Mouse (Mus musculus): Measurements from ENCODE around the gene Ntmt1.

Gene Ntmt1

GRCm38 (mm10) chr2:30784078-30784994 lies 23.3 kb upstream of the Ntmt1 start:
- peak; percentile 91 for DNase-seq

GRCm38 (mm10) chr2:30787466-30787865 lies 20.2 kb upstream of the Ntmt1 start:
- DNase-seq, result no peak

DNA sequence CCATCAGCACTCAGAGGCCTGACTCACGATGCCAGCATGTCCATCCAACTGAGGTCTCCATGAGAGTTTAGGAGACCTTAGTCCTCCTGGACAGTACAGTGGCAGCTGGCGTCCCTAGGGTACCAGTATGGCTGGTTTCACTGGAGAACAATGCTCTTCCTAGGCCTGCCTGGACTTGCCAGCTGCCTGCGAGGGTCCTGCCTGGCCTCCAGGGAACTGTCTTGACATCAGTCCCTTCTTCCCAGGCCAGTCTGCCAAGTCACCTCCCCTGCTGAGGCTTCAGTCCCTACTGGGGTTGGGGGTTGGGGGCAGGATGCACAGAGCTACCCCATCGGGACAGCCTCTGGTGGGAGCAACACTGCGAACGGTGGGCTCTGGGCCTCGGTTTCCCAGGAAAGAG lies 15.6 kb upstream of the Ntmt1 start:
- DNase-seq, result no peak

DNA sequence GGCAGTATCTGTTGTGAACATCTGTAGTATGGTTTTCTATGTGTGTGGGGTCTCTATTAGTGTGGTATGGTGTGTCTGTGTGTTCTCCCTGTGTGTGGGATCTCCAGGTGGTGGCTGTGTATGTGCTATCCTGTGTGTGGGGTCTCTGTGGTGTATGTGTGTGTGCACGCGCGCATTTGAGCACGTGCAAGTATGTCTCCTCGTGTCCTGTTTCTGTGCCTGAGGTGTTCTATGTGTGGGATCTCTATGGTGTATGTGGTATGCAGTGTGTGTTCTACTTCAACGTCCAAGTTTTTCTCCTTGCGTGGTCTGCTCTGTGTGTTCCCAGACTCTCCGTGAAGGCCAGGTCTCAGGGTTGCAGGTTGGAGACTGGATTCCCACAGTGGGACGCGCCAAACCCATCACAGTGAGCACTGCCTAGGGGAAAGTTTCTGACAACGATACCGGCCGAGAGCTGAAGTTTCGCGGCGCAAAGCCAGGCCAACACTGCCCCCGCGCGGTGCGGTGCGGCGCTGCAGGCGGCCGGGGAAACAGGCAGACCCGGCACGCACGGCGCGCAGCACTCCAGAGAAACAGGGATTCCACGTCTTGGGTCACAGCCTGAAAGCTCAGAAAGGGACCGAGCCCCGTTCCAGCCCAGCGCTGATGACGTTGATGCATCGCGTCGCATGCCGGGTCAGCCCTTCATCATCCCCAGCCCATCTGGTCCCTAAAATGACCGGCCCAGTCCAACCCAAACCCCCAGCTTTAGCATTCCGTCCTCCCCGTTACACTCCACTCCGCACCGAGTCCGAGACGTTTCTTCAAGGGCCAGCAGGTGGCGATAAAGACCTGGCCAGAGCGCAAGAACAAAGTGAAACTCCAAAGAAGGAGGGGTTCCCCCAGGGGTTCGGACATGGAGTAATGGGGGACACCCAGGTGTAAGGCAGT lies 13.2 kb upstream of the Ntmt1 start:
- DNase-seq, result peak; percentile 97

DNA sequence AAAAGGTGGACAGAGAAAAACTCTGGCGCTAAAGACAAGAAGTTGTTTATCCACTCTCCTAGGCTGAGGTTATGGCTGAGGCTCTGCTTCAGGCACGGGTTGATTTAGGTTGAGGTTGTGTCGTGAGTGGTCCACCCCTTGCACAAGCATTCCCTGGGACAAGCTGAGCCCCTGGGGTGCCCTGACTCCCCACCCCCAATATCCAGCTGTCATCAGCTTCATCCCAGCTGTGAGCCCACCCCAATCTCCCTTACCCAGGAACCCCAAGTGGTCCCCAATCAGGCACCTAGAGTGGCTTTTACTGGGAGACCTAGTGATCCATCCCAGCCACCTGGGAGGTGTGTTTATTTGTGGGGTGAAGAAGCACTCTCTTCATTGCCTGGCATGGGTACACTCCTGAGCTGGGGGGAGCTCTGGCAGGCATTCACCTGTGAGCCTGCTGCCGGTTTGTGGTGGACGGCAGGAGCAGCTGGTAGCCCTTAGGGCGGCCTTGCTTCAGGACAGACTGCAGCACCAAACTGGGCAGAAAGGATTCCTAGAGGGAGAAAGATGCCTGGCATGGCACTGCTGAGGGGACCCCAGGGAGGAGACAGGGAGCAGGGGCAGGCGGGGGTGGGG lies 12.2 kb upstream of the Ntmt1 start:
- no peak for DNase-seq

DNA sequence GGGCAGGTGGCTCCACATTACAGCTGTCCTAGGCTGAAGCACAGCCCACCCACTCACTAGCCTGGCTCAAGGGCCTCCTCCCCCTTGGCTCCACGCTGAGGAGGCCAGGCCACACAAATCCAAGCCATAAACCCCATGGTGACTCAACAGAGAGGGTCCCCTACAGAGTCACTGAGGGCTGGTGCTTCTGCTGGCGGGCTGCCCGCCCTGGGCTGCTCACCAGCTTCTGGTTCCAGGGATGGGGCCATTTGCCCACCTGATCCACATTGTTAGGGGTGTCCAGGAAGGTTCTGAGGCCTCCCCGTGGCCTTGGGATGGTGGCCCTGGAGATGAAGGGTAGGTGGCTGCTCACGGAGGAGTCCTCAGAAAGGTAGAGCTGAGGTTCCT lies 11.7 kb upstream of the Ntmt1 start:
- no peak for DNase-seq

DNA sequence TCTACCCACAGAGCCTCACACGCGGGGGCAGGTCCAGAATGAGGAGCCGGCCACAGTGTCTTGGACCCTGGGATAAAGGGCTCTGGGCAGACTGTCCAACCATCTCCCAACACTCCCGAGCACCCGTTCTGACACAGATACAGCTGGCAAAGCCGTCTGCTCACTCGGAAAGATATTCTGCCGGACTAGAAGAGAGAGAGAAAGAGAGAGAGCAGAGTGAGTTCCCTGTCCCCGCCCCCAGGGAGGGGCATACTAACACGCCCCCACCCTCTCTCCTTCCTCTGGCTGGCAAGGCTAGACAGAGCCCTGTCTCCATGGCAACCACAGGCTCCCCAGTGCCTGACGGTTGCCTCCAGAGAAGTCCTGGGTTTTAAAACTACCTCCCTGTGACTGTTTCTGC lies 11.2 kb upstream of the Ntmt1 start:
- DNase-seq, result peak; percentile 88

DNA sequence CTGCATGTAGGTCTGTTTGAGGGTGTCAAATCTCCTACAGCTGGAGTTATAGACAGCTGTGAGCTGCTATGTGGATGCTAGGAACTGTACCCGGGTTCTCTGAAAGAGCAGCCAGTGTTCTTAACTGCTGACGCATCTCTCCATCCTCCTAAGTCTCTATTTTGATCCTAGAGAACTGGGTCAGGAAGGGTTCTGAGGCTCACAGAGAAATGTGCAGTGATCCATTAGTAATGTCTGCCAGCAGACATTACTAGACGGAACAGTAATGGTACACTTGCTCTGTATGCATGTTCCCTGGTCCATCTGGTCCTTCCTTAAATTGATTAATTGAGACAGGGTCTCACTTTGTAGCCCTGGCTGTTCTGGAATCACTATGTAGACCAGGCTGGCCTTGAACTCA lies 8.2 kb upstream of the Ntmt1 start:
- no peak for DNase-seq

DNA sequence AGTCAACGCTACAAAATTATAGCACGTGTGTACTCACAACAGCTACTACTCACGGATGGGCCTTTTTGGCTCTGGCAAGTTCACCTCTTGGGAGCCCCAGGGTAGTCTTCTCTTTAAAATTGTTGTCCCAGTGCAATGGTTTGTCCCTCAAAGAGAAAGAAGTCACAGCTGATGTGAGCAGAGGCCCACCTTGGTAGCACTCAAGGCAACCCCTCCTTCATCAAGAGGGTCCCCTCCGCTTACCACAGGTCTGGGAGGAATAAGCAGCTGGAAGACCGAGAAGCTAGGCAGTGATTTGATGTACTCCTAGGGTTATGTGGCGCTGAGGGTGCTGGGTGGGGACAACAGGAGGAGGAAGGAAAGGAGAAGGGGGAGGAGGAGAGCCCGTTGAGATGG lies 7.0 kb upstream of the Ntmt1 start:
- no peak for DNase-seq

GRCm38 (mm10) chr2:30801067-30801852 lies 6.4 kb upstream of the Ntmt1 start:
- peak; percentile 64 for DNase-seq

GRCm38 (mm10) chr2:30803604-30804003 lies 4.0 kb upstream of the Ntmt1 start, which contains the start of gene 1700001O22Rik:
1700001O22Rik (minus strand) TSS chr2:30803661.
- no peak for DNase-seq

GRCm38 (mm10) chr2:30805983-30806382 lies 1.6 kb upstream of the Ntmt1 start:
- DNase-seq, result no peak

GRCm38 (mm10) chr2:30807147-30807647 lies 429 bp upstream of the Ntmt1 start:
- no peak for DNase-seq

GRCm38 (mm10) chr2:30808296-30808655 lies 650 bp downstream of the Ntmt1 start:
- no peak for DNase-seq

- peak; percentile 46 for DNase-seq
Observed at GRCm38 (mm10) chr2:30809503-30809902, 1.9 kb downstream of the Ntmt1 start.

DNA sequence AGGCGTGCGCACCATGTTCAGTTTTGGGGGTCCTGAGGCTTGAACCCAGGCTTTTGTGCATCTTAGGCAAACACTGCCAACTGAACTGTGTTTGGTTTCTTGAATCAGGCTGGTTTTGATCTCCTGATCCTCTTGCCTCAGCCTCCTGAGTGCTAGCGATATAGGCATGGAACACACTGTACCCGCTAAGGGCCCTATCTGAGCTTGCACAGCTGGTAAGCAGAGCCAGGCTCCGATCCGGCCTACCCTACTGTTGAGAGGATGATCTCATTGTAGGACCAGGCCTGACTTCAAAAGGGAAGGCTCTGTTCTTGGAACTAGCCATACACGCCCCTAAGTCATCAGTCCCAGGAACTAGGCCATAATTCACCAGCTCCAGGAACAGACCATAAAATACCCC lies 2.9 kb downstream of the Ntmt1 start:
- no peak for DNase-seq

GRCm38 (mm10) chr2:30816383-30816782 lies 8.8 kb downstream of the Ntmt1 start:
- no peak for DNase-seq

DNA sequence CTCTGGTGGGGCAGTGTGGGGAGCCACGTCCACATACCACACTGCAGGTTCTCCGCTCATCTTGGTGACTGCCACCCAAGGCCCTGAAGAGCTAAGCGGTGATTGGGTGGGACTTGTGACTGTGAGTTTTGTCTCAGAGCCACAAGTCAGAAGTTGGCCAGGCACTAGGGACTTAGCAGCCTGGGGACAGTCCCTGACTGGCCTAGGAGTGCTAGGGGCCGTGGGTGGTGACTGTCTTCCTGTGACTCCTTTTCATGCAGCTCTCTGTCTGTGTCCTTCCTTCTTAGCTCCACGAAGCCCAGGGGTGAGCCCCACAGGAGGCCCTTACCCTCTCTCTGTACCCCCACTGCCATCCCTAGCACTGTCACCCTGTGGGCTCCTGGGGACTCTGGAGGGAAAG lies 12.2 kb downstream of the Ntmt1 start:
- DNase-seq, result no peak

DNA sequence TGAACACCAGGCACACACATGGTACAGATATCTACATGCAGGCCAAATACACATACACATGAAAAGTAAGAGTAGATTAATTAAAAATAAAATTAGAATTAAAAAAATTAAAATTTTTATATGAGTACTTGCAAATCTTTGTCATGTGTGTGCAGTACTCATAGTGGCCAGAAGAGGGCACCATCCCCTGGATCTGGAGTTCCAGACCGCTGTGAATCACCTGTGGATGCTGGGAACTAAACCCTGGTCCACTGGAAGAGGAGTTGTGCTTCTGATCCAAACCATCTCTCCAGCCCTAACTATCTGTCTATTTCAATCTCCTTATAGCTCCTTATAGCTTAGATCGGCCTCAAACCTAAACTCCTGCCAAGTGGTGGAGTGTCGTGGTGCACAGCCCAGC lies 13.4 kb downstream of the Ntmt1 start:
- no peak for DNase-seq

GRCm38 (mm10) chr2:30822460-30822859 lies 14.8 kb downstream of the Ntmt1 start:
- no peak for DNase-seq

DNA sequence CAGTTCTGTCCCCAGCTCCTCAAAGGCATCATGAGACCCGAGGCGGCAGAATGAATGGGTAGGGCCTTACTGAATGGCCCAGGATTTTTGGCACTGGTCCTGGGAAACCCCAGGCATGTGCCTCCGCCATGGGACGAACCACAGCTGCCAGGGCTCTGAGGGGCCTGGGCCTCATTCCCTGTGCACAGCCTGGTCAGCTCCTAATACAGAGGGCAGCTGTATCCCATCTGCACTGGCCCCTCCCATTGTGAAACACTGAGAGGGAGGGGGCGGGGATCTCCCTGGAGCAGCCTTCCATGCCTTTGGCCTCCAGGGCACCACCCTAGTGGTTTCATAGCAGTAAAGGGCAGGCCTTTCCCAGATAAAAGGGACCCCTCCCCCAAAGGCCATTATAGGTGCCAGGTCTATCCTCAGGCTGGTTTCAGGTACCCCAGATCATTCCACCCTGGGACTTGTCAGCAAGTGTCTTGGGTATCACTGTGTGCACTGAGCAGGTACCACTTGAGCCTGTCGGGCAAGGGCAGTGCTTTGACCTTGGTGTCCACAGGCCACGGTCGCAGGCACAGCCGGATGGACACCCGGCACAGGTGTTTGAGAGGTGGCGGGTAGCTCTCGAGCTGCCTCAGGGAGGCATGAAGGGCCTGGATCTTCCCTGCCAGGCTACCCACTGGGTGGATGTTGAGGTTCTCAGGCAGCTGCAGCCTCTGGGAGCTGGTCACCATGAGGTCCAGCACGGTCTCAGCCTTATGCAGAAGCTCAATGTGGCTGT lies 15.9 kb downstream of the Ntmt1 start:
- DNase-seq, result peak; percentile 90
